Mouse (Mus musculus) lung, embryonic 15.5 days (tissue): ENCODE data around the gene Ankrd49. TPM values are rescaled to one million over a fixed set of nuclear protein-coding genes. Genes with fewer than 3 reads are reported as not detected.

ENCODE experiments used
- ATAC-seq: fragments of 200-750 bp; cut with Nextera tagmentation; 2 replicates; pipeline ENCODE4 v1.8.0; 2017; ENCODE audit warnings: moderate number of reproducible peaks, borderline replicate concordance; ENCODE audit not compliant: low FRiP score, low TSS enrichment; ENCODE audit errors: extremely low read depth
- H3K27ac ChIP-seq: fragments of 300-500 bp; sonication (generic); 2 replicates; pipeline ENCODE4 v1.5.1; 2015; ENCODE audit warnings: moderate library complexity, mild to moderate bottlenecking, inconsistent platforms
- H3K27me3 ChIP-seq: fragments of 300-500 bp; sonication (generic); 2 replicates; pipeline ENCODE4 v1.6.1; 2015; ENCODE audit warnings: inconsistent platforms
- H3K36me3 ChIP-seq: fragments of 300-500 bp; sonication (generic); 2 replicates; pipeline ENCODE4 v1.6.1; 2015; ENCODE audit warnings: inconsistent platforms
- H3K4me1 ChIP-seq: fragments of 300-500 bp; sonication (generic); 2 replicates; pipeline ENCODE4 v1.6.1; 2015; ENCODE audit warnings: inconsistent platforms
- H3K4me2 ChIP-seq: fragments of 300-500 bp; sonication (generic); 2 replicates; pipeline ENCODE4 v1.6.1; 2015; ENCODE audit warnings: inconsistent platforms, mild to moderate bottlenecking, moderate library complexity
- H3K4me3 ChIP-seq: fragments of 300-500 bp; sonication (generic); 2 replicates; pipeline ENCODE4 v1.5.1; 2015; ENCODE audit warnings: mild to moderate bottlenecking, inconsistent platforms
- H3K9ac ChIP-seq: fragments of 300-500 bp; sonication (generic); 2 replicates; pipeline ENCODE4 v1.6.1; 2015; ENCODE audit warnings: inconsistent platforms
- H3K9me3 ChIP-seq: fragments of 300-500 bp; sonication (generic); 2 replicates; pipeline ENCODE4 v1.6.1; 2016; ENCODE audit warnings: inconsistent platforms
- WGBS: fragments of 180-500 bp; shearing (Covaris S2); methylation state at CpG from one replicate; pipeline ENCODE4 v1.1.7; 2015; 5-methylcytosine and 5-hydroxymethylcytosine counted together
- polyA plus RNA-seq: library from polyadenylated mRNA; unstranded; fragments of >200 nt; fragmentation: Nextera tagmentation; extraction: Ambion mirVana; gene quantifications from 2 replicates; pipeline ENCODE4 v1.2.1, GENCODE M21; 2015

Gene Ankrd49
- polyA plus RNA-seq, 1 experiment from 2014 or later, result 36.1 TPM

DNA sequence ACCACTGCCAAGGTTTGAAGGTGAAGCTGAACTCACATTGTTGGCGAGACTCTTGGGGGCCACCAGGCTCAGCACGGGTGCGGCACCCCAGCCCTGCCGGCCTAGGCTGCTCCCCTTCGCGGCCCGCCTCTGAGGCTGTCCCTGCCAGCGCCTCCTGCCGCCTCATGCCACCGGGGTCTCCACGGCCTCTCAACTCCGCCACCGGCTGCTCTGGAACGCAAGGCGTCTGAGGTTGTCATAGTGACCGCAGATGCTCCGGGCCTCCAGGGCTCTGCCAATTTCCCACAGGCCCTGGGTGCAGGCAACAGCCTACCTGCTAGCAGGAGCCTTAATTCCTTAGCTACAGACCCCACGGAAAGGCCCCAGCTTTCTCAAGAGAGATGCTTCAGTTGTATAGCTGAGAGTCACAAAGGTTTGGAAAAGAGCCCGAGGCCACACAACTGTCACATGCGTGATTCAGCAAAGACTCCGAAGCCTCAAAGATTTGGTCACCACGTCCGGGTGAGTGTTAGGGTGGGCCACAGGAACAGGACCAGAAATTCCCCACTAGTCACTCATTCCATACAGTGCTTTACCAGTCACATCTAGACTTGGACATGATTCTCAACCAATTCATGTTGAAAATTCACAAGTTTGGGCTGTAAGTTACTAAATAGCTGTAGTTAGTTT, 13.7 kb downstream of the Ankrd49 start, which contains the start of gene 1700012B09Rik:
1700012B09Rik (minus strand) TSS at position 228 of the 669 bp plus-strand sequence.
- Histone ChIP-seq H3K9ac (no peak within 1 kb of the TSS), H3K4me3 (no peak within 1 kb of the TSS)
- no peak; the same call in 1 of the 2 replicates for ATAC-seq

GRCm38 (mm10) chr9:14769811-14770210, 14.8 kb downstream of the Ankrd49 start:
- no peak overlapping the region for H3K27ac ChIP-seq
- ATAC-seq, result no peak
- H3K9ac ChIP-seq, result no peak overlapping the region
- H3K36me3 ChIP-seq, result no peaks in the 10 kb centered on the region
- no peaks in the 10 kb centered on the region for H3K9me3 ChIP-seq
- H3K4me1 ChIP-seq, result 0 out of 2 replicates have a peak, but pooled peaks cover 4% of the 10 kb centered on the region
- WGBS, result 48% methylated on average over 6 of the region's 6 CpGs
- no peak overlapping the region for H3K4me2 ChIP-seq
- no peak overlapping the region for H3K4me3 ChIP-seq
- peaks cover 31% of the 10 kb centered on the region for H3K27me3 ChIP-seq

More for the DNA sequence above, 13.7 kb downstream of the Ankrd49 start, which contains the start of gene 1700012B09Rik:
- no peaks in the 10 kb centered on the region for H3K36me3 ChIP-seq
- peaks cover 31% of the 10 kb centered on the region for H3K27me3 ChIP-seq
- WGBS, result 18% methylated on average over 23 of the region's 23 CpGs
- H3K9me3 ChIP-seq, result no peaks in the 10 kb centered on the region
- 0 out of 2 replicates have a peak, but pooled peaks cover 4% of the 10 kb centered on the region for H3K4me1 ChIP-seq
- H3K27ac ChIP-seq, result no peak within 1 kb of the TSS
- H3K4me2 ChIP-seq, result no peak within 1 kb of the TSS

DNA sequence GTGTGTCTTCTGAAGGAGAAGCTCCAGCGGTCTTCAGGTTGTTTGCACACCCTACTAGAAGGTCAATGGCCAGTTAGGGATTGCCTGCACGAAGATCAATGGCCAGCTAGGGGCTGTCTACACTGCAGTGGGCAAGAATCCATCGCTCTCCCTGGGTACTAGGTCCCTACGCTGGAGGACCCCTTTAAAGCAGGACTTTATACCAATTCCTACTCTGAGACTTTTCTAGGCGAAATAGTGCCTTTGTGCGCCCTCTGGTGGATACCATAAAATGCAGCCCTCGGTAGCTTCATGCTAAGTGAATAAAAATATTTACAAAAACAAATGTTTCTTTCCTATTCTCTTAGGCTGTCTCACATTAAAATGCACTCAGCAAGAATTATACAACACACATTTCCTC, 19.9 kb downstream of the Ankrd49 start:
- Histone ChIP-seq H3K27me3 (peaks cover 13% of the 10 kb centered on the region; the same call in 1 of the 2 replicates), H3K4me1 (no peaks in the 10 kb centered on the region), H3K4me2 (no peak overlapping the region), H3K9me3 (no peaks in the 10 kb centered on the region), H3K27ac (no peak overlapping the region), H3K36me3 (no peaks in the 10 kb centered on the region), H3K9ac (no peak overlapping the region), H3K4me3 (no peak overlapping the region)
- 20% methylated on average over 7 of the region's 7 CpGs for WGBS
- no peak for ATAC-seq

DNA sequence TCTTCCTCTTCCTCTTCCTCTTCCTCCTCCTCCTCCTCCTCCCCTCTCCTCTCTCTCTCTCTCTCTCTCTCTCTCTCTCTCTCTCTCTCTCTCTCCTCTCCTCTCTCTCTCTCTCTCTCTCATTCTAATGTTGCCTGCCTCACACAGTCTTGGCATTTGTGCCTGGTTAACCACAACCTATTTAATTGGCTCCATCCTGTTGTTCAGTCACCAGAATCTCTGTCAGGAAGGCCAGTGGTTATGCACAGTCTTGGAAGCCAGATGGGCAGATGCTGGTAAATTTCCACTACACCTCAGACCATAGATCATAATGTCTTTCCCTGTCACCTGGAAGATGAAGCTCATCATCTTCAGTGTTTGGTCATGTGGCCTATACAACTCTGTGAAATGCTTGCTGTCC, 25.4 kb downstream of the Ankrd49 start:
- H3K27ac ChIP-seq, result no peak overlapping the region
- no peaks in the 10 kb centered on the region for H3K36me3 ChIP-seq
- H3K4me2 ChIP-seq, result no peak overlapping the region
- no peaks in the 10 kb centered on the region for H3K4me1 ChIP-seq
- no peaks in the 10 kb centered on the region for H3K9me3 ChIP-seq
- H3K27me3 ChIP-seq, result no peaks in the 10 kb centered on the region
- no peak overlapping the region for H3K4me3 ChIP-seq
- ATAC-seq, result no peak
- no peak overlapping the region for H3K9ac ChIP-seq

DNA sequence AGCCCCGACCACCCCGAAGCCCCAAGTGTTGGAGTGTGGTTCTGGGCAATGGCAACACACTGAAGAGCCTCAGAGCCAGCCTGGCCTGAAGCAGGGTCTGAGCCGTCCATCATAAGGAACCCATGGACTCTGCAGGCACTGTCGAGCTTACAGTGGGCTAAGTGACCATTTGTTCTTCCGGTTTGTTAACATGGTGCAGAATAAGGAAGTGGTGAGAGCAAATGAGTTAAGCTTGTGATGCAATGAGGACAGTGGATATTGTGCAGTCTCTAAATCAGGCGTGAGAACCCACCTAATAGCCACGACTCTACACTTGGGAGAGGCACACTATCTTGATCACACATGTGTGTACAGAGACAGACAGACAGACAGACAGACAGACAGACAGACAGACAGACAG, 26.1 kb downstream of the Ankrd49 start:
- no peak overlapping the region for H3K4me2 ChIP-seq
- WGBS, result 65% methylated on average over 7 of the region's 7 CpGs
- H3K27ac ChIP-seq, result no peak overlapping the region
- no peak overlapping the region for H3K9ac ChIP-seq
- H3K9me3 ChIP-seq, result no peaks in the 10 kb centered on the region
- no peak overlapping the region for H3K4me3 ChIP-seq
- no peaks in the 10 kb centered on the region for H3K36me3 ChIP-seq
- H3K4me1 ChIP-seq, result no peaks in the 10 kb centered on the region
- no peak for ATAC-seq
- no peaks in the 10 kb centered on the region for H3K27me3 ChIP-seq

DNA sequence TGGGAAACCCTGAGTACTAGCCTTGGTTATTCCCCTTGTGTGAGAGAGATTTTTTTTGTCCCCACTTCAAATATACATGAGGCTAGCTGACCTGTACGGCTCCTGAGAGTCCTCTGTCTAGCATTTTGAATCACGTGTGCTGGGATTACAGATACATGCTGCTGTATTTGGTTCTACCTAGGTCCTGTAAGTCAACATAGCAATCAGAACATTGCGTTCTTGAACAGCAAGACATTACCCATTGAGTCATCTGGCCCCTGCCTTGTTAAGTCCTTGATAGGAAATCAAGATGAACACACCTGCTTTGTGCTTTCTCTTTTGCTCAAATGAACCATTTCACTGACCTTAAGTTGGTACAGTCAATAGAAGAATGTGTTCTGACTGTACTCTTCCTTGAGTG, 30.2 kb downstream of the Ankrd49 start:
- Histone ChIP-seq H3K27ac (no peak overlapping the region), H3K9me3 (no peaks in the 10 kb centered on the region), H3K27me3 (peaks cover 7% of the 10 kb centered on the region; the same call in 1 of the 2 replicates), H3K9ac (no peak overlapping the region), H3K4me1 (peaks cover 13% of the 10 kb centered on the region), H3K4me2 (no peak overlapping the region), H3K36me3 (no peaks in the 10 kb centered on the region), H3K4me3 (no peak overlapping the region)
- ATAC-seq, result no peak
- WGBS, result 80% methylated on average over 3 of the region's 3 CpGs

GRCm38 (mm10) chr9:14753947-14754346, 30.7 kb downstream of the Ankrd49 start:
- peaks cover 13% of the 10 kb centered on the region for H3K4me1 ChIP-seq
- no peak overlapping the region for H3K27ac ChIP-seq
- H3K27me3 ChIP-seq, result peaks cover 7% of the 10 kb centered on the region; the same call in 1 of the 2 replicates
- no peak for ATAC-seq
- no peak overlapping the region for H3K9ac ChIP-seq
- no peak overlapping the region for H3K4me2 ChIP-seq
- H3K36me3 ChIP-seq, result no peaks in the 10 kb centered on the region
- no peaks in the 10 kb centered on the region for H3K9me3 ChIP-seq
- no peak overlapping the region for H3K4me3 ChIP-seq

DNA sequence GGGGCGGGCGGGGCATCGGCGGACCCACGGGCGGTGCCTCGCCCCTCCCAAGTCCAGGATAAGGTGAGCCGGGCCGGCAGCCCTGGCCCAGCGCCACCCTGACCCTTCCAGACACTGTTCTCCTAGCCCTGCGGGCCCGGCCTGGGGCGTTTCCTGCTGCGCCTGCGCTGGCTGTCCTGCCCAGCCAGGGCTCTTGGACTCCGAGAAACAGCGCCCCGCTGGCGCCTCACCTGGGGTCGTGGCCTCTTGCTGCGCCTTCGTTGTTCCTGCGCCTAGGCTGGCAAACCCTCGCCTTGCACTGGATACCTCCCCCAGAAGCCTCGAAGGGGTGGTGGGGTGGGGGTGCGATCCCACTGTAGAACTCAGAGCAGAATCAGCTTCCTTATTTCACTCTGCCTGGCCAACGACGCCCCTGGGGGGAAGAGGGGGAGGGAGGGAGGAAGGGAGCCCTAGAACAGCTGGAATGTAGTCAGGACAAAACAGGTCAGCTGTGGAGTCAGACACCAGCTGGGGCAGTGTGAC, 32.6 kb downstream of the Ankrd49 start, which contains the start of gene Fut4:
Fut4 (minus strand) TSS at position 393 of the 522 bp plus-strand sequence.
- no peak within 1 kb of the TSS for H3K27ac ChIP-seq
- peak; percentile 85 for ATAC-seq
- WGBS, result 2% methylated on average over 28 of the region's 28 CpGs

DNA sequence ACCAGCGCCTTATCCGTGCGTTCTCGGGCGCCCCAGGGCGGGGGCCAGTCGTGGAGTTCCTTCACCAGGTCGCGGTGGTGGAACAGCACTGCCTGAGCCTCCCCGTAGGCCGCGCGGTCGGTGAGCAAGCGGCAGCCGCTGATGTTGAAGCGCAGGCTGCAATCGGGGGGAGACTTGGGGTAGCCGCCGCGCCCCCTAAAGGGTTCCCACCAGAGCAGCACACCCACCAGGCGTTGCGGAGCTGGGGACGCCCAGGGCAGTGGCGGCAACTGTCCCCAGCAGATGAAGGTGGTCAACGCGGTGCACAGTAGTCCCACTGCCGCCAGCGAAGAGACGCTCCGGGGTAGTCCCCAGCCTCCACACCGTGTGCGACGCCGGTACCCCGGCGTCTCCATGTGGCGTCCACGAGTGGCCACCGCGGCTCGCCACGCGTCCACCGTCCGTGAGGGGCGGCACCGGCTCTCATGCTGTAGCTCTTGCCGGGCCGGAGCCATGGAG, 33.1 kb downstream of the Ankrd49 start:
- peaks cover 7% of the 10 kb centered on the region; the same call in 1 of the 2 replicates for H3K27me3 ChIP-seq
- H3K27ac ChIP-seq, result no peak overlapping the region
- no peaks in the 10 kb centered on the region for H3K9me3 ChIP-seq
- no peaks in the 10 kb centered on the region for H3K36me3 ChIP-seq
- ATAC-seq, result peak; percentile 63
- peak overlapping the region; percentile 50 for H3K4me3 ChIP-seq
- peak overlapping the region; percentile 49 for H3K9ac ChIP-seq
- peak overlapping the region; percentile 98 for H3K4me2 ChIP-seq
- peaks cover 13% of the 10 kb centered on the region for H3K4me1 ChIP-seq
- under 1% methylated on average over 50 of the region's 50 CpGs for WGBS

More for the DNA sequence above, 32.6 kb downstream of the Ankrd49 start, which contains the start of gene Fut4:
- Histone ChIP-seq H3K36me3 (no peaks in the 10 kb centered on the region), H3K9me3 (no peaks in the 10 kb centered on the region), H3K4me2 (peak within 1 kb of the TSS; percentile 98), H3K9ac (peak within 1 kb of the TSS; percentile 49), H3K4me3 (peak within 1 kb of the TSS; percentile 50), H3K27me3 (peaks cover 7% of the 10 kb centered on the region; the same call in 1 of the 2 replicates), H3K4me1 (peaks cover 13% of the 10 kb centered on the region)

DNA sequence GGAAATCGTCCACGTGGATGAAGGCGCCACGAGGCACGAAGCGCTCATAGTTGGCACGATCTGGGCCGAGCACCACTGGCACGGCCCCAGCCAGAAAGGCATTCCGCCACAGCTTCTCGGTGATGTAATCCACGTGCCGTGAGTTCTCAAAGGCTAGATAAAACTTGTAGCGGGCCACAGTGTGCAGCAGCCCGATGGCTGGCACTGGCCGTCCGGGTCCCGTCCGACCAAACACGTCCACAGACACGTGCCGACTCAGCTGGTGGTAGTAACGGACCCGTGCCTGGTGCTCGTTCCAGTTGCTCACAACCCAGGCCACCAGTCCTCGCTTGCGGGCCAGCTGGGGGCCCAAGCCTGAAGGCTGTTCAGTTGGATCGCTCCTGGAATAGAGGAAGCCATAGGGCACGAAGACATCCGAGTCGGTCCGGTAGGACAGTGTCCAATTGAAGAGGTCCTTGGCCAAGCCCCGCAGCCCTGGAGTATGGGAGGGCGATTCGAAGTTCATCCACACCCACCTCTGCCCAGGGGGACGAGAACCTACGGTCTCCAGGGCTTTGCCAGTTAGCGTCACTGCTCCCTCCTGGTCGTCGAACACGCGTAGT, 33.7 kb downstream of the Ankrd49 start:
- Histone ChIP-seq H3K4me3 (peak overlapping the region; percentile 50), H3K4me1 (peaks cover 13% of the 10 kb centered on the region), H3K36me3 (no peaks in the 10 kb centered on the region), H3K9me3 (no peaks in the 10 kb centered on the region), H3K4me2 (peak overlapping the region; percentile 98), H3K9ac (peak overlapping the region; percentile 49), H3K27me3 (peaks cover 7% of the 10 kb centered on the region; the same call in 1 of the 2 replicates), H3K27ac (no peak overlapping the region)
- WGBS, result 54% methylated on average over 42 of the region's 42 CpGs
- ATAC-seq, result no peak

- 81% methylated on average over 19 of the region's 19 CpGs for WGBS
- Histone ChIP-seq H3K4me3 (no peak within 1 kb of the TSS), H3K9ac (no peak within 1 kb of the TSS), H3K36me3 (no peaks in the 10 kb centered on the region), H3K9me3 (no peaks in the 10 kb centered on the region), H3K4me1 (no peaks in the 10 kb centered on the region), H3K27me3 (no peaks in the 10 kb centered on the region), H3K4me2 (no peak within 1 kb of the TSS), H3K27ac (no peak within 1 kb of the TSS)
- ATAC-seq, result no peak
These were observed 44.3 kb downstream of the Ankrd49 start, which contains the start of gene Piwil4 for GRCm38 (mm10) chr9:14740151-14740924. TSS of gene Piwil4 (minus strand) at chr9:14740733.
